Mouse (Mus musculus) MEL (cell line): ENCODE measurements around the gene Bcat1. TPM values are rescaled to one million over a fixed set of nuclear protein-coding genes. Genes with fewer than 3 reads are reported as not detected.

ENCODE experiments used
- DNase-seq: peaks from one replicate; pipeline ENCODE4 v3.0.0; 2011; ENCODE audit warnings: low read depth, low spot score
- H3K27ac ChIP-seq: 2 replicates; pipeline ENCODE4 v1.5.1; 2012; ENCODE audit warnings: low read depth, mild to moderate bottlenecking, control low read depth, low read length, moderate library complexity; ENCODE audit not compliant: control insufficient read depth
- H3K27me3 ChIP-seq, 2 experiments: fragments of 150-350 bp in 1 of 2; sonication (generic) in 1 of 2; 2 replicates each; pipeline ENCODE4 v1.6.1; 2012; ENCODE audit warnings: low read length in 2 of 2, mild to moderate bottlenecking in 2 of 2, improper control_type of control experiment in 1 of 2, moderate library complexity in 1 of 2; ENCODE audit not compliant: insufficient read depth in 2 of 2, control insufficient read depth in 1 of 2
- H3K36me3 ChIP-seq, 2 experiments: 2 replicates each; pipeline ENCODE4 v1.6.1; 2012 to 2014; ENCODE audit warnings: low read length in 2 of 2, improper control_type of control experiment in 1 of 2, inconsistent platforms in 1 of 2, mild to moderate bottlenecking in 1 of 2; ENCODE audit not compliant: insufficient read depth in 2 of 2, control insufficient read depth in 1 of 2
- H3K4me1 ChIP-seq, 2 experiments: fragments of 150-350 bp in 1 of 2; sonication (generic) in 1 of 2; 2 replicates each; pipeline ENCODE4 v1.6.1; 2012; ENCODE audit warnings: low read length in 2 of 2, improper control_type of control experiment in 1 of 2, mild to moderate bottlenecking in 1 of 2; ENCODE audit not compliant: insufficient read depth in 2 of 2, control insufficient read depth in 1 of 2
- H3K4me3 ChIP-seq, 2 experiments: fragments of 150-350 bp in 1 of 2; sonication (generic) in 1 of 2; 2 replicates each; pipeline ENCODE4 v1.5.1; 2012; ENCODE audit warnings: low read depth in 2 of 2, low read length in 2 of 2, mild to moderate bottlenecking in 2 of 2, moderate library complexity in 2 of 2, control low read depth in 1 of 2, improper control_type of control experiment in 1 of 2; ENCODE audit not compliant: control insufficient read depth in 1 of 2, insufficient read depth in 1 of 2
- H3K79me2 ChIP-seq: 2 replicates; pipeline ENCODE4 v1.6.1; 2012; ENCODE audit warnings: mild to moderate bottlenecking, low read length, moderate library complexity; ENCODE audit not compliant: control insufficient read depth, poor library complexity, insufficient read depth
- H3K9ac ChIP-seq: 2 replicates; pipeline ENCODE4 v1.6.1; 2012; ENCODE audit warnings: low read depth, mild to moderate bottlenecking, control low read depth, low read length, moderate library complexity; ENCODE audit not compliant: control insufficient read depth, poor library complexity, severe bottlenecking
- H3K9me3 ChIP-seq: fragments of 150-350 bp; sonication (generic); replicated peaks from 2 replicates; pipeline ENCODE4 v1.6.1; 2012; ENCODE audit warnings: mild to moderate bottlenecking, low read length, improper control_type of control experiment, moderate library complexity; ENCODE audit not compliant: insufficient read depth
- BHLHE40 ChIP-seq: IDR thresholded peaks from 2 replicates; pipeline ENCODE4 v1.6.1; 2012; ENCODE audit warnings: low read depth, mild to moderate bottlenecking, inconsistent platforms, low read length, improper control_type of control experiment, borderline replicate concordance
- CHD2 ChIP-seq: IDR thresholded peaks from 2 replicates; pipeline ENCODE4 v1.6.1; 2011; ENCODE audit warnings: low read length, improper control_type of control experiment
- ELF1 ChIP-seq: IDR thresholded peaks from 2 replicates; pipeline ENCODE4 v1.6.1; 2014; ENCODE audit warnings: low read depth, mild to moderate bottlenecking, inconsistent platforms, low read length, improper control_type of control experiment, moderate library complexity
- GATA1 ChIP-seq: IDR thresholded peaks from 2 replicates; pipeline ENCODE4 v1.6.1; 2011; ENCODE audit warnings: low read depth, low read length, improper control_type of control experiment
- JUND ChIP-seq: IDR thresholded peaks from 2 replicates; pipeline ENCODE4 v1.6.1; 2011; ENCODE audit warnings: low read depth, mild to moderate bottlenecking, improper control_type of control experiment, low read length
- MYC ChIP-seq: IDR thresholded peaks from 2 replicates; pipeline ENCODE4 v1.6.1; 2011; ENCODE audit warnings: low read depth, mild to moderate bottlenecking, low read length, improper control_type of control experiment, moderate library complexity
- POLR2AphosphoS2 ChIP-seq: IDR thresholded peaks from 2 replicates; pipeline ENCODE4 v1.6.1; 2011; ENCODE audit warnings: low read length, improper control_type of control experiment
- POLR2AphosphoS5 ChIP-seq: IDR thresholded peaks from 2 replicates; pipeline ENCODE4 v1.6.1; 2012; ENCODE audit warnings: low read depth, borderline replicate concordance, mild to moderate bottlenecking, inconsistent platforms, low read length, moderate library complexity, mixed read lengths
- RAD21 ChIP-seq: IDR thresholded peaks from 2 replicates; pipeline ENCODE4 v1.6.1; 2011; ENCODE audit warnings: mild to moderate bottlenecking, low read depth, low read length, improper control_type of control experiment
- TAL1 ChIP-seq: IDR thresholded peaks from 2 replicates; pipeline ENCODE4 v1.6.1; 2012; ENCODE audit warnings: mild to moderate bottlenecking, inconsistent platforms, low read length, moderate library complexity, mixed read lengths
- USF2 ChIP-seq, 2 experiments: IDR thresholded peaks; 2 replicates each; pipeline ENCODE4 v1.6.1; 2011 to 2012; ENCODE audit warnings: improper control_type of control experiment in 2 of 2, low read length in 2 of 2, borderline replicate concordance in 1 of 2, inconsistent platforms in 1 of 2, low read depth in 1 of 2, mild to moderate bottlenecking in 1 of 2; ENCODE audit not compliant: insufficient read depth in 1 of 2
- ZC3H11A ChIP-seq: IDR thresholded peaks from 2 replicates; pipeline ENCODE4 v1.6.1; 2012; ENCODE audit warnings: low read depth, mild to moderate bottlenecking, inconsistent platforms, low read length, improper control_type of control experiment
- polyA plus RNA-seq, 2 experiments: library from polyadenylated mRNA; stranded (reverse) in 1 of 2; unstranded in 1 of 2; fragments of >175 nt in 1 of 2; fragments of >200 nt in 1 of 2; gene quantifications; 2 replicates each; pipeline versions ENCODE4 v1.2.1 to v1.2.4; 2012; ENCODE audit warnings: low replicate concordance in 2 of 2, low read depth in 1 of 2; ENCODE audit not compliant: insufficient read length in 2 of 2, insufficient read depth in 1 of 2, missing spikeins in 1 of 2
- total RNA-seq: library from RNA; depleted of rRNA; stranded (reverse); fragments of 300-350 nt; gene quantifications from 2 replicates; pipeline ENCODE4 v1.2.3, GENCODE M21; 2012

Bcat1 gene
- total and polyA plus RNA-seq, 3 experiments: not detected

DNA sequence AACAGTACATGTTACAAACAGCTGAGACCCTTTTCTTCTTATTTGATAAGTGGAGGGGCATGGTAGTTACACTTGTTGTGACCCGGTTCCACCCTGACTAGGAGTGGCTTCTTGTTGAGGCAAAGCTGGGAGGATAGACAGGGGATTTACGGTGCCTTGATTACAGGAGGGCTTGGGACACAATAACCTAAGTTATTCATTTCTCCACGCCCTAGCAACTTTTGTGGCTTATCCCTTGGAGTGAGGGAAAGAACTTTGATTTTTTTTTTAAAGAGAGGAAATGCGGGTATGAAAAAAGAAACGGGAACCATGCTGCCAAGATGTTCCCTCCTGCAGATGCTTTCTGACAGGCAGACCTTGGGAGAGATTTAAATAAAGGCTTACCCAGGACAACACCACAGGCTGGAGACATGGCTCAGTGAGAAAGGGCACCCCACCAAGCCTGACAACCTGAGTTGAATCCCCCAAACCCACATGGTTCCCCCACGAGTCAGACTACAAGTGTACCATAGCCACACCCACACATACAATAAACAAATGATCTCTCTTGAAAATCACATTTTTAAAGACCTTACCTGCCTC is 20.6 kb downstream of the Bcat1 start:
- no peak for TF ChIP-seq ZC3H11A
- TF ChIP-seq USF2 (IDR thresholded peaks at IDR 0.05; ENCODE audit: borderline replicate concordance in 1 of 2, insufficient read depth in 1 of 2, low read depth in 1 of 2, low read length in 2 of 2): no peak
- TF ChIP-seq, all 39 proteins: peak for 0
- H3K27ac ChIP-seq: no peak overlapping the region
- H3K9me3 ChIP-seq: no peaks in the 10 kb centered on the region
- no peaks in the 10 kb centered on the region for H3K36me3 ChIP-seq
- no peaks in the 10 kb centered on the region for H3K4me1 ChIP-seq
- no peaks in the 10 kb centered on the region for H3K79me2 ChIP-seq
- H3K27me3 ChIP-seq: no peaks in the 10 kb centered on the region; a peak in 1 of 4 replicates
- DNase-seq: no peak
- H3K4me3 ChIP-seq: no peak overlapping the region
- no peak overlapping the region for H3K9ac ChIP-seq

DNA sequence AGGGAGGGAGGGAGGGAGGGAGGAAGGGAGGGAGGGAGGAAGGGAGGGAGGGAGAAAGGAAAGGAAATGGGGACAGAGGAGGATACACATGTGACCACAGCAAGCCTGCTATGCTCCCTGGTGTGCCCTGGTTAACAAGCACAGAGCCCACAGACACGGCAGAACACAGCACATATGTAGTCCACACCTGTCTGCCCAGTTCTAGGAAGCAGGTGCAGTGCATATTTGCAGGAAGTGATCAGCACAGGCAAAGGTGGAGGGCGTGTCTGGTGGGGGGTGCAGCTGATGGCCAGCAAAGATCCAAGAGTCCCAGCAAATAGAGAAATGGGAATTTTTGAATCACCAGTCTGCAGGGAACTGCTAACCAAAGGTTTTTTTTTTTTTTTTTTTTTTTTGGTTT is 23.3 kb downstream of the Bcat1 start:
- TF ChIP-seq ELF1 (no peak), BHLHE40 (no peak), MYC (no peak), TAL1 (no peak), POLR2AphosphoS2 (no peak), POLR2AphosphoS5 (no peak), GATA1 (no peak)
- no peak overlapping the region for H3K9ac ChIP-seq
- no peaks in the 10 kb centered on the region for H3K4me1 ChIP-seq
- H3K27me3 ChIP-seq: no peaks in the 10 kb centered on the region
- H3K4me3 ChIP-seq: no peak overlapping the region
- H3K9me3 ChIP-seq: no peaks in the 10 kb centered on the region
- no peaks in the 10 kb centered on the region for H3K36me3 ChIP-seq
- DNase-seq: no peak
- H3K27ac ChIP-seq: no peak overlapping the region
- H3K79me2 ChIP-seq: no peaks in the 10 kb centered on the region

GRCm38 (mm10) chr6:145050899-145051298 is 25.1 kb downstream of the Bcat1 start:
- H3K9ac ChIP-seq: no peak overlapping the region
- no peak overlapping the region for H3K27ac ChIP-seq
- no peaks in the 10 kb centered on the region for H3K4me1 ChIP-seq
- H3K36me3 ChIP-seq: no peaks in the 10 kb centered on the region
- no peaks in the 10 kb centered on the region for H3K27me3 ChIP-seq
- no peak overlapping the region for H3K4me3 ChIP-seq
- DNase-seq: no peak
- no peaks in the 10 kb centered on the region for H3K9me3 ChIP-seq
- TF ChIP-seq RAD21 (no peak), CHD2 (no peak), JUND (no peak)
- TF ChIP-seq, all 39 proteins: peak for 0
- H3K79me2 ChIP-seq: no peaks in the 10 kb centered on the region
